Mouse (Mus musculus) liver, embryonic 14.5 days (tissue): ENCODE measurements around the gene Ptprs. TPM values are rescaled to one million over a fixed set of nuclear protein-coding genes. Genes with fewer than 3 reads are reported as not detected.

ENCODE experiments used
- ATAC-seq: fragments of 200-750 bp; cut with Nextera tagmentation; 2 replicates; pipeline ENCODE4 v1.8.0; 2017; ENCODE audit warnings: moderate number of reproducible peaks, mild to moderate bottlenecking, moderate library complexity; ENCODE audit not compliant: insufficient read depth
- DNase-seq, 3 experiments: peaks; one replicate each; pipeline ENCODE4 v3.0.0-alpha.2; 2012 to 2013; ENCODE audit warnings: low read depth in 3 of 3, low spot score in 3 of 3
- H3K27ac ChIP-seq: fragments of 300-500 bp; sonication (generic); 2 replicates; pipeline ENCODE4 v1.5.1; 2014; ENCODE audit warnings: moderate library complexity, mild to moderate bottlenecking, control low read depth, inconsistent platforms
- H3K27me3 ChIP-seq: fragments of 300-500 bp; sonication (generic); 2 replicates; pipeline ENCODE4 v1.6.1; 2014; ENCODE audit warnings: mild to moderate bottlenecking, low read length, moderate library complexity; ENCODE audit not compliant: control insufficient read depth, insufficient read depth
- H3K36me3 ChIP-seq: fragments of 300-500 bp; sonication (generic); replicated peaks from 2 replicates; pipeline ENCODE4 v1.6.1; 2014; ENCODE audit warnings: low read depth; ENCODE audit not compliant: control insufficient read depth, insufficient read depth
- H3K4me1 ChIP-seq, 2 experiments: fragments of 200-500 bp in 1 of 2; fragments of 300-500 bp in 1 of 2; sonication (generic) in 1 of 2; replicated peaks; 2 replicates each; pipeline ENCODE4 v1.6.1; 2012 to 2014; ENCODE audit warnings: antibody characterized with exemption in 1 of 2, inconsistent platforms in 1 of 2, low read length in 1 of 2; ENCODE audit not compliant: control insufficient read depth in 2 of 2, insufficient read depth in 2 of 2
- H3K4me2 ChIP-seq: fragments of 300-500 bp; sonication (generic); 2 replicates; pipeline ENCODE4 v1.6.1; 2014; ENCODE audit warnings: low read depth, mild to moderate bottlenecking, control low read depth, moderate library complexity
- H3K4me3 ChIP-seq, 2 experiments: fragments of 200-500 bp in 1 of 2; fragments of 300-500 bp in 1 of 2; sonication (generic) in 1 of 2; 2 replicates each; pipeline ENCODE4 v1.5.1; 2012 to 2014; ENCODE audit warnings: low read depth in 2 of 2, low read length in 2 of 2, mild to moderate bottlenecking in 2 of 2, control low read depth in 1 of 2, inconsistent platforms in 1 of 2, moderate library complexity in 1 of 2; ENCODE audit not compliant: insufficient read depth in 1 of 2
- H3K9ac ChIP-seq: fragments of 300-500 bp; sonication (generic); replicated peaks from 2 replicates; pipeline ENCODE4 v1.6.1; 2014; ENCODE audit warnings: mild to moderate bottlenecking, control low read depth, moderate library complexity
- H3K9me3 ChIP-seq: fragments of 300-500 bp; sonication (generic); 2 replicates; pipeline ENCODE4 v1.6.1; 2016; ENCODE audit warnings: low read length, mixed read lengths; ENCODE audit not compliant: control insufficient read depth
- CTCF ChIP-seq: IDR thresholded peaks from 2 replicates; pipeline ENCODE4 v1.5.1; 2016; ENCODE audit warnings: antibody characterized with exemption, low read depth, control low read depth
- EP300 ChIP-seq: IDR thresholded peaks from 2 replicates; pipeline ENCODE4 v1.6.1; 2016; ENCODE audit warnings: antibody characterized with exemption, low read depth
- WGBS: fragments of 180-500 bp; shearing (Covaris S2); extraction: QIAGEN DNeasy Blood & Tissue Kit; methylation state at CpG from one replicate; pipeline ENCODE4 v1.1.7; 2014; ENCODE audit not compliant: insufficient replicate concordance; 5-methylcytosine and 5-hydroxymethylcytosine counted together
- polyA plus RNA-seq, 2 experiments: library from polyadenylated mRNA; depleted of rRNA in 1 of 2; stranded (reverse) in 1 of 2; unstranded in 1 of 2; fragments of >200 nt; fragmentation: Nextera tagmentation in 1 of 2; extraction: Ambion mirVana in 1 of 2; gene quantifications; 2 replicates each; pipeline versions ENCODE4 v1.2.1 to v1.2.3; 2012 to 2014

The Ptprs gene
- polyA plus RNA-seq, 2 experiments: 3.8 to 17.7 TPM

GRCm38 (mm10) chr17:56469275-56469674 lies 7.0 kb downstream of the Ptprs start:
- 19% methylated on average over 8 of the region's 8 CpGs for WGBS
- H3K27ac ChIP-seq: no peak overlapping the region
- H3K9me3 ChIP-seq: no peaks in the 10 kb centered on the region
- no peak overlapping the region; the same call in 1 of the 2 replicates for H3K4me2 ChIP-seq
- ATAC-seq: no peak
- H3K4me1 ChIP-seq: no peaks in the 10 kb centered on the region; a peak in 1 of 4 replicates
- DNase-seq: no peak
- peaks cover 44% of the 10 kb centered on the region for H3K27me3 ChIP-seq
- TF ChIP-seq CTCF (no peak), EP300 (no peak)
- H3K36me3 ChIP-seq: no peaks in the 10 kb centered on the region
- H3K9ac ChIP-seq: no peak overlapping the region
- H3K4me3 ChIP-seq: no peak overlapping the region

GRCm38 (mm10) chr17:56468870-56469269 lies 7.4 kb downstream of the Ptprs start:
- Histone ChIP-seq H3K27ac (no peak overlapping the region), H3K27me3 (peaks cover 40% of the 10 kb centered on the region), H3K4me1 (no peaks in the 10 kb centered on the region; a peak in 1 of 4 replicates), H3K4me2 (no peak overlapping the region), H3K9ac (no peak overlapping the region), H3K4me3 (no peak overlapping the region), H3K9me3 (no peaks in the 10 kb centered on the region), H3K36me3 (no peaks in the 10 kb centered on the region)
- 32% methylated on average over 7 of the region's 7 CpGs for WGBS
- ATAC-seq (no peak), DNase-seq (no peak)
- no peak for TF ChIP-seq CTCF
- TF ChIP-seq EP300: no peak

- Histone ChIP-seq H3K4me1 (no peaks in the 10 kb centered on the region; a peak in 1 of 4 replicates), H3K9me3 (no peaks in the 10 kb centered on the region), H3K4me3 (no peak overlapping the region), H3K36me3 (no peaks in the 10 kb centered on the region), H3K4me2 (no peak overlapping the region), H3K27ac (no peak overlapping the region), H3K9ac (no peak overlapping the region), H3K27me3 (peaks cover 36% of the 10 kb centered on the region)
- 71% methylated on average over 9 of the region's 9 CpGs for WGBS
- TF ChIP-seq CTCF: peak; percentile 27; the same call in 1 of the 2 replicates
- no peak for TF ChIP-seq EP300
- no peak for ATAC-seq
- DNase-seq: no peak
Observed at GRCm38 (mm10) chr17:56468380-56468779, 7.9 kb downstream of the Ptprs start.

DNA sequence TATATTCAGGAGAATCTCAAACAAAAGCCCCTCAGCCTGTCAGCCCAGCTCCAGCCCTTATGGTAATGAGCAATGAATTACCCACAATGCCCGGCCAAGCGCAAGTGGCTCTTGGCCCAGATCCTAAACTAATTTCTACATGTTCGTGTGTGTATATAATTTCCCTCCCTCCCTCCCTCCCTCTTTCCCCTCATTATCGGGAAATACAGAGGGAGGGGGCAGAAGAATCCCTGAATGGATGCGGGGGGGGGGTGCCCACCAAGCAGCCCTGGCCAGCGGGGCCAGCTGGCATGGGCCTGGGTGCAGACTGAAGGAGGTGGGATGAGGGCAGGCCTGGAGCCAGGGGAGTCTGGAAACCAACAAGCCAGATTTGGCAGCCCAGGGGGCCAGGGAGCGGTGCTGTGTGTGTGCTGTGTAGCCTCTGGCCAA lies 8.8 kb downstream of the Ptprs start:
- 63% methylated on average over 7 of the region's 7 CpGs for WGBS
- H3K36me3 ChIP-seq: no peaks in the 10 kb centered on the region
- H3K9ac ChIP-seq: no peak overlapping the region
- no peak overlapping the region for H3K4me3 ChIP-seq
- no peak overlapping the region for H3K4me2 ChIP-seq
- ATAC-seq: no peak
- no peak overlapping the region for H3K27ac ChIP-seq
- no peaks in the 10 kb centered on the region for H3K9me3 ChIP-seq
- H3K27me3 ChIP-seq: peaks cover 26% of the 10 kb centered on the region
- H3K4me1 ChIP-seq: no peaks in the 10 kb centered on the region; a peak in 2 of 4 replicates
- TF ChIP-seq EP300: no peak
- DNase-seq: no peak

DNA sequence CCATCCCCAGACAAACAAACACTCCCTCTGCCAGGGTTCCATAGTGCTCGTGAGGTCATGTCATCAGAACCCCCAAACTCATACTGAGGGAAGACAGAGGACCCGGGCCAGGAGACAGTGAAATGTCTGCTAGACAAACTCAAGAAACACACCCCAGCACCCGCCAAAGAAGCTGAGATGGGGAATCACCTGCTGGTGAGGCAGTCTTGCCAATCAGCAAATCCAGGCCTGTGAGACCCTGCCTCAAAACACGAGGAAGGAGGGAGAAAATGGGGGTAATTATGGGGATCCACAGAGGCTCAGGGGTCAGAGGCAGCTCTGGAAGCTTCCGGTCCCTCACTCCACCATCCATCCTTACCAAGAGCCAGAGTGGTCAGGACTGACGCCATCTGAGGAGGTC lies 9.5 kb downstream of the Ptprs start:
- H3K9ac ChIP-seq: no peak overlapping the region
- H3K4me2 ChIP-seq: no peak overlapping the region
- H3K27ac ChIP-seq: no peak overlapping the region
- TF ChIP-seq EP300: no peak
- TF ChIP-seq CTCF: no peak
- H3K36me3 ChIP-seq: no peaks in the 10 kb centered on the region
- H3K4me1 ChIP-seq: no peaks in the 10 kb centered on the region; a peak in 2 of 4 replicates
- WGBS: 61% methylated on average over 6 of the region's 6 CpGs
- H3K27me3 ChIP-seq: peaks cover 19% of the 10 kb centered on the region
- no peak overlapping the region for H3K4me3 ChIP-seq
- no peak for ATAC-seq
- DNase-seq: no peak
- H3K9me3 ChIP-seq: no peaks in the 10 kb centered on the region
